Mouse (Mus musculus): ENCODE data around the gene Btbd16. TPM values are rescaled to one million over a fixed set of nuclear protein-coding genes. Genes with fewer than 3 reads are reported as not detected.

The Btbd16 gene
- total and polyA plus RNA-seq, 3 experiments: 0.05 TPM; not detected in 2

- no peaks in the 10 kb centered on the region for H3K27me3 ChIP-seq (ENCODE audit: insufficient read depth, low read length)
- H3K9me3 ChIP-seq (replicated peaks): peaks cover 73% of the 10 kb centered on the region
- H3K4me1 ChIP-seq (ENCODE audit: insufficient read depth, low read depth, low read length): no peaks in the 10 kb centered on the region
- ATAC-seq (ENCODE audit: extremely low read depth, insufficient number of reproducible peaks, low FRiP score, poor library complexity, severe bottlenecking) (no peak), DNase-seq (ENCODE audit: low spot score) (no peak)
- no peak overlapping the region for H3K4me3 ChIP-seq (ENCODE audit: low read depth, low read length)
- no peaks in the 10 kb centered on the region for H3K36me3 ChIP-seq (replicated peaks)
- TF ChIP-seq CTCF (IDR thresholded peaks at IDR 0.05; ENCODE audit: low read depth, low read length) (no peak), GATA1 (IDR thresholded peaks at IDR 0.05; ENCODE audit: borderline replicate concordance, low read length) (no peak)
Observed at GRCm38 (mm10) chr7:130855681-130856080, 81.8 kb downstream of the Btbd16 start.

GRCm38 (mm10) chr7:130857973-130858372 is 84.1 kb downstream of the Btbd16 start:
- H3K9me3 ChIP-seq (replicated peaks): peaks cover 75% of the 10 kb centered on the region
- no peak for TF ChIP-seq POLR2AphosphoS5 (IDR thresholded peaks at IDR 0.05; ENCODE audit: insufficient replicate concordance, low read depth, low read length)
- TF ChIP-seq GATA1 (IDR thresholded peaks at IDR 0.05; ENCODE audit: borderline replicate concordance, low read length): no peak
- TF ChIP-seq GATA2 (IDR thresholded peaks at IDR 0.05; ENCODE audit: borderline replicate concordance, low read depth, low read length): no peak
- no peak for TF ChIP-seq CTCF (IDR thresholded peaks at IDR 0.05; ENCODE audit: low read depth, low read length)
- no peak for TF ChIP-seq TAL1 (conservative IDR thresholded peaks at IDR 0.05; ENCODE audit: low read depth, low read length)
- H3K27me3 ChIP-seq (ENCODE audit: insufficient read depth, low read length): no peaks in the 10 kb centered on the region
- no peaks in the 10 kb centered on the region for H3K36me3 ChIP-seq (replicated peaks)
- no peak overlapping the region for H3K4me3 ChIP-seq (ENCODE audit: low read depth, low read length)
- ATAC-seq (ENCODE audit: extremely low read depth, insufficient number of reproducible peaks, low FRiP score, poor library complexity, severe bottlenecking): no peak
- H3K4me1 ChIP-seq (ENCODE audit: insufficient read depth, low read depth, low read length): no peaks in the 10 kb centered on the region
- no peak for DNase-seq (ENCODE audit: low spot score)

GRCm38 (mm10) chr7:130859926-130860325 is 86.1 kb downstream of the Btbd16 start:
- Histone ChIP-seq H3K36me3 (replicated peaks) (no peaks in the 10 kb centered on the region), H3K9me3 (replicated peaks) (peaks cover 88% of the 10 kb centered on the region), H3K4me1 (ENCODE audit: insufficient read depth, low read depth, low read length) (no peaks in the 10 kb centered on the region), H3K27me3 (ENCODE audit: insufficient read depth, low read length) (no peaks in the 10 kb centered on the region), H3K4me3 (ENCODE audit: low read depth, low read length) (no peak overlapping the region)
- no peak for TF ChIP-seq GATA2 (IDR thresholded peaks at IDR 0.05; ENCODE audit: borderline replicate concordance, low read depth, low read length)
- TF ChIP-seq GATA1 (IDR thresholded peaks at IDR 0.05; ENCODE audit: borderline replicate concordance, low read length): no peak
- TF ChIP-seq POLR2AphosphoS5 (IDR thresholded peaks at IDR 0.05; ENCODE audit: insufficient replicate concordance, low read depth, low read length): no peak
- TF ChIP-seq TAL1 (conservative IDR thresholded peaks at IDR 0.05; ENCODE audit: low read depth, low read length): no peak
- TF ChIP-seq CTCF (IDR thresholded peaks at IDR 0.05; ENCODE audit: low read depth, low read length): no peak
- DNase-seq (ENCODE audit: low spot score): no peak
- no peak for ATAC-seq (ENCODE audit: extremely low read depth, insufficient number of reproducible peaks, low FRiP score, poor library complexity, severe bottlenecking)

GRCm38 (mm10) chr7:130860721-130861142 is 86.9 kb downstream of the Btbd16 start:
- Histone ChIP-seq H3K4me1 (ENCODE audit: insufficient read depth, low read depth, low read length) (no peaks in the 10 kb centered on the region), H3K4me3 (ENCODE audit: low read depth, low read length) (no peak overlapping the region; the same call in 1 of the 2 replicates), H3K27me3 (ENCODE audit: insufficient read depth, low read length) (no peaks in the 10 kb centered on the region), H3K9me3 (replicated peaks) (peaks cover 84% of the 10 kb centered on the region), H3K36me3 (replicated peaks) (no peaks in the 10 kb centered on the region)
- DNase-seq (ENCODE audit: low spot score) (no peak), ATAC-seq (ENCODE audit: extremely low read depth, insufficient number of reproducible peaks, low FRiP score, poor library complexity, severe bottlenecking) (no peak)
- no peak for TF ChIP-seq CTCF (IDR thresholded peaks at IDR 0.05; ENCODE audit: low read depth, low read length)
- no peak for TF ChIP-seq TAL1 (conservative IDR thresholded peaks at IDR 0.05; ENCODE audit: low read depth, low read length)

- Histone ChIP-seq H3K36me3 (replicated peaks) (no peaks in the 10 kb centered on the region), H3K4me1 (ENCODE audit: insufficient read depth, low read depth, low read length) (no peaks in the 10 kb centered on the region), H3K9me3 (replicated peaks) (peaks cover 76% of the 10 kb centered on the region), H3K27me3 (ENCODE audit: insufficient read depth, low read length) (no peaks in the 10 kb centered on the region), H3K4me3 (ENCODE audit: low read depth, low read length) (no peak overlapping the region)
- no peak for DNase-seq (ENCODE audit: low spot score)
- no peak for TF ChIP-seq POLR2AphosphoS5 (IDR thresholded peaks at IDR 0.05; ENCODE audit: insufficient replicate concordance, low read depth, low read length)
- TF ChIP-seq CTCF (IDR thresholded peaks at IDR 0.05; ENCODE audit: low read depth, low read length): no peak
- no peak for TF ChIP-seq GATA2 (IDR thresholded peaks at IDR 0.05; ENCODE audit: borderline replicate concordance, low read depth, low read length)
- TF ChIP-seq TAL1 (conservative IDR thresholded peaks at IDR 0.05; ENCODE audit: low read depth, low read length): no peak
- TF ChIP-seq GATA1 (IDR thresholded peaks at IDR 0.05; ENCODE audit: borderline replicate concordance, low read length): no peak
- no peak for ATAC-seq (ENCODE audit: extremely low read depth, insufficient number of reproducible peaks, low FRiP score, poor library complexity, severe bottlenecking)
Observed at GRCm38 (mm10) chr7:130862501-130862900, 88.6 kb downstream of the Btbd16 start.

GRCm38 (mm10) chr7:130864711-130865110 is 90.8 kb downstream of the Btbd16 start:
- ATAC-seq (ENCODE audit: extremely low read depth, insufficient number of reproducible peaks, low FRiP score, poor library complexity, severe bottlenecking): no peak
- Histone ChIP-seq H3K4me1 (ENCODE audit: insufficient read depth, low read depth, low read length) (no peaks in the 10 kb centered on the region), H3K27me3 (ENCODE audit: insufficient read depth, low read length) (no peaks in the 10 kb centered on the region)

More at GRCm38 (mm10) chr7:130864711-130865110, 90.8 kb downstream of the Btbd16 start:
- Histone ChIP-seq H3K4me3 (ENCODE audit: low read depth, low read length) (no peak overlapping the region), H3K36me3 (replicated peaks) (no peaks in the 10 kb centered on the region), H3K9me3 (replicated peaks) (peaks cover 60% of the 10 kb centered on the region)
- TF ChIP-seq GATA2 (IDR thresholded peaks at IDR 0.05; ENCODE audit: borderline replicate concordance, low read depth, low read length) (no peak), CTCF (IDR thresholded peaks at IDR 0.05; ENCODE audit: low read depth, low read length) (no peak), TAL1 (conservative IDR thresholded peaks at IDR 0.05; ENCODE audit: low read depth, low read length) (no peak), GATA1 (IDR thresholded peaks at IDR 0.05; ENCODE audit: borderline replicate concordance, low read length) (no peak), POLR2AphosphoS5 (IDR thresholded peaks at IDR 0.05; ENCODE audit: insufficient replicate concordance, low read depth, low read length) (no peak)
- DNase-seq (ENCODE audit: low spot score): no peak
